Mouse (Mus musculus) spleen, postnatal 36 days (tissue): ENCODE data around the gene Kif26a.

Experiments used
- DNase-seq, 2 experiments: peaks; one replicate each; pipeline ENCODE4 v3.0.0; 2022; ENCODE audit warnings: low spot score in 2 of 2, mixed read lengths in 1 of 2

Kif26a gene

DNA sequence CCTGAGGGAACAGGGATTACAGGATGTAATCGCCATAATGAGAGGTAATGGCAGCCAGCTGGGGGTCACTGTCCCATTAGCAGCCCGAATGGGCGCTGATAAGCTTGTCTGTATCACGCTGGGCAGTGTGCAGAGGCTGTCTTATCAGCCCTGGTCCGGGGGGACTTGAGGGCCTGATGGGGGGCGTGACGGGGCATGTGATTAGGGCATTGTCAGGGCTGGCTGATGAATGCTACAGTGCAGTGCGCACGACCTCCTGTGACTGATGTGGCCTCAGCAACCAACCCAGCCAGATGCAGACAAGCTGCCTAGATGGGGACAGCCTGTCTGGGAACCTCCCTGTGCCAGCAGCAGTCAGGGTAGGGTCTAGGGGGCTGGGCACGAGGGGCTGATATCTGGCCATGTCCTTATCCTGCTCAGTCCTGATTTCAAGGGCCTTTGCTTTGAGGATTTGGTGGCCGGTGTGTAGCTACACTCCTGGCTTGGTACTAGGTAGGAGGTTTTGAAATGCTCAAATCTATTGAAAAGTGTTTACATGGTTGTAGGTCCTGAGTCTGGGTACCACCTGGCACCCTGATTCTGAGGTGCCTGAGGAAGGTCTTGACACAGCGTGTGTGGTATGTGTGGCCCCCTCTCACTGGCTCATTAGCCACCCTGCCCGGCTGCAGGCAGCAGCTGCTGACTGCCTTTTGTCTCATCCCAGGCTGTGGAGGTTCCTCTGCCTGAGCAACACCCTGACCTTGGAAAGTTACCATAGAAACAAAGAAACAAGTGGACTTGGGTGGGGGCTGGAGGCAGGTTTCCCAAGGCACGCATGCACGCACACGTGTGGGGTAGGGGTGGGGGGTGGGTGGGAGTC, 18.2 kb downstream of the Kif26a start:
- DNase-seq, result no peak

GRCm38 (mm10) chr12:112164840-112165219, 18.8 kb downstream of the Kif26a start:
- DNase-seq, result no peak

DNA sequence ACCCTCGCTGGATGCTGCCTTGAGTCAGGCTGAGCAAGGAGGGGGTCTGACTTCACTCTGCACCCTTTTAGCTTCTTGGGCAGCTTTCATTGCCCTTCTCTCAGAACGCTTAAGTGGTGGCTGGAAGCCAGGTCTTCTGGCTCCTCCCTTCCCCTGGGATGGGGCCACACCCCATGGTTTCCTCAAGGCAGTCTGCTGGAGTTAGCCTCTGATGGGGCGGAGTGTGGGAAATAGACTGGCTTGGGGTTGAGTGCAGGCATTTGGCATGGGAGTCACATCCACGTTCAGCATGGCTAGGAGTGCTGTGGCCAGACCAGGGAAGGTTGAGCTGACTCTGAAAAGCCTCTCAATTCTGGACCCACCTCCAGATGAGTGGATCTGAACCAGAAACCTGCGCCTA, 23.2 kb downstream of the Kif26a start:
- no peak for DNase-seq

DNA sequence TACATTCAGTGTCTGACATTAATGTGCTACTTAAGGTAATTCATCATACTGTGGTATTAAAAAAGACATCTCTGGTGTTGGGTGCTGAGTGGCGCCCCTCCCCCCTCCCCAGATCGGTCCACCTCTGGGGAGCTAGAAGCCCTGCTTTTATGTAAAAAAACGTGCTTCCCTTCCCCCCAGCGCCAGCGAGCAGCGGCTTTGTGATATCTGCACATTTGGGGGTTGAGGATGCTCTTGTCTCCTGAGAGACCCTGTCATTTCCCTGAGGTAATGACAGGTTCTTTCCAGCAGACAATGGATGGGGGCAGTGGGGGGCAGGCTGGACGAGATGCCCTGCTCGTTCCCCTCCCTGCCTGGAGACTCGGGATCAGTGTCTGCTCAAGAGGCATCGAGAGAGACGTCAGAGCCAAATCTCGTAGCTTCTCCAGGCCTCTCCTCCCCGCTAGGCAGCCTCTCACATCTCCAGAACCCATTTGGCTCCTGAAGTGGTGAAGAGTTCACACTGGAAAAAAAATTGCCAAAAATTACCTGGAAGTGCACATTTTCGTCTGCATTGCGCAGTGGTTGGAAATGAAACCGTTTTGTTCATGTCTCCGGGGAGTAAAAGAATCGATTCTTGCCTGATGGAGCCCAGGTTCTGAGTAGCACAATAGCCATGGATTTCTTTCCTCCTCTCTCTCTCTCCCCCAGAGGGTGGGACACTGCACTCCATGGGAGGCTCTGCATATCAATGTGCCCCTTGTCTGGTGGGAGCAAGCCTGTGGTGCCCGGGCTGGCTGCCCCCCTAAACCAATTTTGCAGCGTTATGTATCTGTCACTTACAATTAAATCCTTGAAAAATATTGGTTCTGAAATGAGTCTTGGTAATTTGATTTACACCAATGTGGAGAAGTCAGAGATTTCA, 24.9 kb downstream of the Kif26a start:
- no peak for DNase-seq

GRCm38 (mm10) chr12:112171657-112172056, 25.6 kb downstream of the Kif26a start:
- DNase-seq, result no peak

DNA sequence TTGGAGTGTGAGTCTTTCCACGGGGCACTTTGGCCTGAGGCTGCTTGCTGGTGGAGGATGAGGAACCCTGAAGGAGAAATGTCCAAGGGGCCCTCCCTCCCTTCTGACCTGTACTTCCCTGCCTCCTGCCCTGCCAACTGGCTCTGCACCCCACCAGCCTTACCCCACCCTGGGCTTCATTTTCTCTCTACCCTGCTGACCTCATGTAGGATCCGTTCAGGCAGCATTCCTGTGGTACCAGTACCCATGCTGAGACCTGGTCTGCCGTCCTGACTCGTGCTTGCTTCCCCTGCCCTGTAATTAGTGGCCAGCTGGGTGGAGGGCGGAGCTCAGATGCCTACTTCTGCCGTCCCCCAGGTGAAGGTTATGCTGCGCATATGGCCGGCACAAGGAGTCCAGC, 26.2 kb downstream of the Kif26a start:
- no peak for DNase-seq

DNA sequence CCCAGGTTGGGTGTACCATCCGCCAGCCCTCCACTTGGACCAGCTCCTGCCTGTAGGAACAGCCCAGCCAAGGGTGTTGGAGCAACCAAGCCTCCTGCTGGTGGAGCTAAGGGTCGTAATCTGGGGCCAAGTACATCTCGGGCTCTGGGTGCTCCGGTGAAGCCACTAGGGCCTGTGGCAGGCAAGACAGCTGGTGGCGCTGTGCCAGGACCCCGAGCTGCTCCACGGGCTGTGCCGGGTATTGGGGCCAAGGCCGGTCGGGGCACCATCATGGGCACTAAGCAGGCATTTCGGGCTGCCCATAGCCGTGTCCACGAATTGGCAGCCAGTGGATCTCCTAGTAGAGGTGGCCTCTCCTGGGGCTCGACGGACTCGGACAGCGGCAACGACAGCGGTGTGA, 31.7 kb downstream of the Kif26a start:
- DNase-seq, result no peak

- no peak for DNase-seq
Observed at GRCm38 (mm10) chr12:112179687-112180086, 33.7 kb downstream of the Kif26a start.

DNA sequence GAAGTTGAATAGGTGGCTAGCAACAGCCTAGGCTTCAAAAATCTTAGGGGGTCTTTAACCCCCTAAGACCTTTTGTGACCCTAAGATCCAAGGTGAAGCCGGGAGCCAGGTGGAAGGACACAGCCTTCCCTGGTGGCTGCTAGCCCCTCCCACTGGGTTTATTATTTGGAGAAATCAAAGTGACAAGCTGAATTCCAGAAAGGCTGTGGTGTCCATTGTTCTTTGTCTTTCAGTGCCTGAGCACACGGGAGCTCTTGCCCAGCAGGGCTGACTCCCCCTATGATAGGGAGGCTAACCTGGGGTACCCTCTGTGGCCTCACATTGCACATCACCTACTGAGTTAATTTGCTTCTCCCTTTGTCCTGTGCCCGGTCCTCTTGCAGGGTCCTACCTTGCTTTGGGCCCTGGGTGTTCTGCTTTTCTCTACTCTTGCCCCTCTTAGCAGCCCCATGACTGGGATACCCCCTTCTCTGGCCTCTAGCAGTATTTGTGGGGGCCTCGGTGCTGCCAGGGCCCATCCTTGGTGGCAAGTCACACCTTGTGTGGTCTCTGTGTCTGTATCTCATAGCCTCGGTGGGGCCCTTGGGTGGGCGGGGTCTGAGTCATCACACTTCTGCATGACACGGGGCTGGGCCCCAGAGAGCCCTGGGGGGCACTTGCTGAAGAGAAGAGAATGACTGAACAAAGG, 36.1 kb downstream of the Kif26a start:
- no peak for DNase-seq

GRCm38 (mm10) chr12:112182609-112182955, 36.6 kb downstream of the Kif26a start:
- DNase-seq, result no peak

GRCm38 (mm10) chr12:112183675-112184074, 37.7 kb downstream of the Kif26a start:
- no peak for DNase-seq

- DNase-seq, result peak; percentile 5 to 6
Observed at GRCm38 (mm10) chr12:112184390-112184789, 38.4 kb downstream of the Kif26a start.

GRCm38 (mm10) chr12:112186899-112187298, 40.9 kb downstream of the Kif26a start:
- DNase-seq, result no peak

DNA sequence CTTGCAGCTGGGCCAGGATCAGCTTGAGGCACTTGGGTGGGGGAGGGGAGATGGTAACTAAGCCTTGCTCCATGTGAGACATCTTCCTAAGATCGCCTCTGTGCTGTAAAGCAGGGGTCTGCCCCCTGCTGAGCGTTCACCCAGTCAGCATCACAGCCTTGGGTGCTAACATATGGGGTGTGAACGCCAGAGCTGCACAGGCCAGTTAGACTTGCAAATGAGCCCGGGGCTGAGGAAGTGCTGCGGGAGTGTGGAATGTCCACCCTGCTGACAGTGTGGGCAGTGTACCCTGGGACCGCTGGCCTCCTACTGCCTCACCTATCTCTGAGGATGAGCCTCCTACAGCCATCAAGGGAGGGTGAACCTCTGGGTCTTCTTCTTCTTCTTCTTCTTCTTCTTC, 45.7 kb downstream of the Kif26a start:
- no peak for DNase-seq

GRCm38 (mm10) chr12:112195019-112195418, 49.0 kb downstream of the Kif26a start:
- DNase-seq, result no peak

- DNase-seq, result no peak
Observed at GRCm38 (mm10) chr12:112196562-112196961, 50.6 kb downstream of the Kif26a start.

- no peak for DNase-seq
Observed at GRCm38 (mm10) chr12:112199363-112199762, 53.4 kb downstream of the Kif26a start.

- no peak for DNase-seq
Observed at GRCm38 (mm10) chr12:112200045-112200444, 54.0 kb downstream of the Kif26a start.

- DNase-seq, result no peak
Observed at GRCm38 (mm10) chr12:112207163-112207562, 61.2 kb downstream of the Kif26a start.

DNA sequence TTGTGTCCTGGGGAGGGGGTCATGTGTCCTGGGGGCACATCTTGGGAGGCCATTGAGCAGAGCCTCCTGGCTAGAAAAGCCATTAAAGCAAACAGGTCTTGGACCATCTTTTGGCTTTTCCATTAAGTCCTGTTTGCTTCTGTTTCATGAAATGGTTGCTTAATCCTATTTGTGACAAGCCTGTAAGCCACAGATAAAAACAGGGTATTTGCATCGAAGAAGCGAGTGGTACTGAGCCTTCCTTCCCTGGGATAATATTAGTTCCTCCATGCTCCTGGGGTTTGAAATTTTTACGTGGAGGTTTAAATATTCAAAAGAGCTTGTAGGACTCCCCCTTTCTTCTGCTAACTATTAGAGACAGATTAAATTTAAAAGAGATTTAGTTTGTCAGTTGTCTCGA, 61.7 kb downstream of the Kif26a start:
- DNase-seq, result no peak

DNA sequence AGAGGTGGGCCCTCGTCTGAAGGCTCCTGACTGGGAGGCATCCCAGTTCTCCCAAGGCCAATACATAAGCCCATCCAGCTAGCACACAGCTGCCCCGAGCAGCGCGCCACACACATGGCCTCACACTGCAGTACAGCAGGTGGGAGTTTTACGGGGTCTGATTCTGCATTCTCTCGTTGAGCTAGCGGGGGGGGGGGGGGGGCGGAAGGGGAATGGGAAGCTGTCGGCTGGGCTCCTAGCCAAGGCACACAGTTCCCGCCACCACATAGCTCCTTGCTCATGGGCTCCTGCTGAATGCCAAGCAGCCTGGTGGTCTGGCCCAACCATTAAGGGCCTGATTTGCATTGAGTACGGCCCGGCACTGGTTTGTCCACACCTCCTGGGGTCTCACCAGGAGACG, 64.6 kb downstream of the Kif26a start:
- DNase-seq, result no peak

GRCm38 (mm10) chr12:112214441-112214857, 68.4 kb downstream of the Kif26a start:
- DNase-seq, result no peak
